Mouse (Mus musculus): ENCODE measurements around the gene Clic1. TPM values are rescaled to one million over a fixed set of nuclear protein-coding genes. Genes with fewer than 3 reads are reported as not detected.

The Clic1 gene
- polyA plus RNA-seq (2014; fragmentation: Nextera tagmentation; extraction: Ambion mirVana), result 82.8 and 89.7 TPM in 2 replicates

DNA sequence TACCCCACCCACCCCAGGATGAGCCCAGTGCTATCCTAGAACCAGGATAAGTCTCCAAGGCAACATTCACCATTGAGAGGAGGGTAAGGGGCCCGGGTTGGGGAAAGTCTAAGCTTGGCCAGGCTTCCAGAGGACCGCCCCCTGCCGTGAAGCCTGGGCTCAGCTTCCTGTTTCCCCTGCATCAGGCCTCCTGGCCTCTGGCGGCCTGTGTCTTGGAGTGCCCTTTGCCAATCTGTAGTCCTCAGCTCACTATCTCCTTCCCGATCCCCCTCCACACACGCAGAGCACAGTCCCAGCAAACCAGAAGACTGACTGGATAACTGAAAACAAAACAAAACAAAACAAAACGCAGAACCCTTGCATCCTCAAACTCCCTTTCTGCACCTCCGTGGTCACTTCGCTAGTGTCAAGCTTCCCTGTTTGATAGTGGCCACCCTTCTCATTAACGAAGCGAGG is at the start of gene Clic1:
Gene Clic1 (plus strand): TSS at position 406 of the 456 bp plus-strand sequence.
- H3K27ac ChIP-seq (ENCODE audit: low read depth, low read length), result peak within 1 kb of the TSS; percentile 93
- peak within 1 kb of the TSS; percentile 67 for H3K4me3 ChIP-seq (ENCODE audit: low read depth, low read length)
- H3K4me1 ChIP-seq (ENCODE audit: control insufficient read depth, insufficient read depth, low read length), result peaks cover 22% of the 10 kb centered on the region
- WGBS, result 2% methylated on average over 11 of the region's 11 CpGs
- no peaks in the 10 kb centered on the region for H3K9me3 ChIP-seq (ENCODE audit: control insufficient read depth, low read length)
- peak within 1 kb of the TSS; percentile 88 for H3K4me2 ChIP-seq (ENCODE audit: low read depth)
- H3K9ac ChIP-seq (ENCODE audit: low read length), result peak within 1 kb of the TSS; percentile 82
- H3K27me3 ChIP-seq (ENCODE audit: control insufficient read depth, insufficient read depth, low read length), result no peaks in the 10 kb centered on the region
- peaks cover 12% of the 10 kb centered on the region for H3K36me3 ChIP-seq (ENCODE audit: control insufficient read depth, insufficient read depth, low read length)
- DNase-seq (ENCODE audit: low spot score) (peak; percentile 86), ATAC-seq (ENCODE audit: insufficient read depth, low FRiP score, low TSS enrichment) (no peak)

GRCm38 (mm10) chr17:35000717-35001451 is 48.9 kb upstream of the Clic1 start, which contains the start of gene Vars:
TSS of gene Vars (plus strand) at chr17:35000987.
- peak; percentile 95 for DNase-seq (ENCODE audit: low spot score)
- ATAC-seq (ENCODE audit: insufficient read depth, low FRiP score, low TSS enrichment), result peak; percentile 87
- H3K9ac ChIP-seq (ENCODE audit: low read length), result peak within 1 kb of the TSS; percentile 77
- H3K27me3 ChIP-seq (ENCODE audit: control insufficient read depth, insufficient read depth, low read length), result no peaks in the 10 kb centered on the region
- H3K4me3 ChIP-seq (ENCODE audit: low read depth, low read length), result peak within 1 kb of the TSS; percentile 76
- H3K36me3 ChIP-seq (ENCODE audit: control insufficient read depth, insufficient read depth, low read length), result peaks cover 11% of the 10 kb centered on the region
- peak within 1 kb of the TSS; percentile 92 for H3K27ac ChIP-seq (ENCODE audit: low read depth, low read length)
- H3K4me1 ChIP-seq (ENCODE audit: control insufficient read depth, insufficient read depth, low read length), result peaks cover 11% of the 10 kb centered on the region
- WGBS, result under 1% methylated on average over 79 of the region's 83 CpGs
- H3K9me3 ChIP-seq (ENCODE audit: control insufficient read depth, low read length), result no peaks in the 10 kb centered on the region
- H3K4me2 ChIP-seq (ENCODE audit: low read depth), result peak within 1 kb of the TSS; percentile 96

- no peak; the same call in 1 of the 2 replicates for ATAC-seq (ENCODE audit: insufficient read depth, low FRiP score, low TSS enrichment)
- DNase-seq (ENCODE audit: low spot score), result peak; percentile 35
- Histone ChIP-seq H3K27me3 (ENCODE audit: control insufficient read depth, insufficient read depth, low read length) (no peaks in the 10 kb centered on the region), H3K4me3 (ENCODE audit: low read depth, low read length) (peak overlapping the region; percentile 76), H3K4me2 (ENCODE audit: low read depth) (peak overlapping the region; percentile 96), H3K27ac (ENCODE audit: low read depth, low read length) (peak overlapping the region; percentile 92), H3K4me1 (ENCODE audit: control insufficient read depth, insufficient read depth, low read length) (peaks cover 11% of the 10 kb centered on the region), H3K36me3 (ENCODE audit: control insufficient read depth, insufficient read depth, low read length) (peaks cover 12% of the 10 kb centered on the region), H3K9ac (ENCODE audit: low read length) (peak overlapping the region; percentile 77), H3K9me3 (ENCODE audit: control insufficient read depth, low read length) (no peaks in the 10 kb centered on the region)
- WGBS, result under 1% methylated on average over 35 of the region's 35 CpGs
Observed at GRCm38 (mm10) chr17:35001452-35002152, 48.2 kb upstream of the Clic1 start.

DNA sequence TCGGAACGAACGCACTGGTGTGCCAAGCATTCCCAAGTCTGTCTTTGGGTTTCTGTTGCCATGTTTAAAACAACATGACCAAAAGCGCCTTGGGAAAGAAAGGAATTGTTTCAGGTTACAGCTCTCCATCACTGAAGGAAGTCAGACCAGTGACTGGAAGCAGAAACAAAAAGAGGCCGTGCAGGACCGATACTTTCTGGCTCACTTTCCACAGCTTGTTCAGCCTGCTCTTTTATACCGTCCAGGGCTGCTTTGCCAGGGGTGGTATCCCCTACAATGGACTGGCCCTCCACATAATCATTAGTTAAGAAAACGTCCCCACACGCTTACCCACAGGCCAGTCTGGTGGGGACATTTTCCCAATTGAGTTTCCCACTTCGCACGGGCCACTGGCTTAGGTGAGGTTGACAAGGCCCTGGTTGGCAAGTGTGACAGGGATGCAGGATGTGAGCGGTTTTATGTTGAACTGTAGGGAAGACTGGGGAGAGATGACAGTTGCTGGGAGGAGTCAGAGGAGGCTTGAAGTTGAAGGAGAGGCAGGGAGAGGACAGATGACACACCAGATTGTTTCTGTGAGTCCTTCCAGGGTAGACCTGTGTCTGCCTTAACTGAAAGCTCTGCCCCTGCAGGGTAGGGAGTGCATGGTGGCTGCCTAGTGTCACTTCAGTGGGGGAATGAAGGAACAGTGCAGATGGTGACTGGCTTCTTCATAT is 47.5 kb upstream of the Clic1 start:
- 13% methylated on average over 12 of the region's 12 CpGs for WGBS
- DNase-seq (ENCODE audit: low spot score), result no peak
- Histone ChIP-seq H3K36me3 (ENCODE audit: control insufficient read depth, insufficient read depth, low read length) (peaks cover 15% of the 10 kb centered on the region), H3K4me2 (ENCODE audit: low read depth) (peak overlapping the region; percentile 96), H3K4me1 (ENCODE audit: control insufficient read depth, insufficient read depth, low read length) (peaks cover 11% of the 10 kb centered on the region), H3K27me3 (ENCODE audit: control insufficient read depth, insufficient read depth, low read length) (no peaks in the 10 kb centered on the region), H3K9me3 (ENCODE audit: control insufficient read depth, low read length) (no peaks in the 10 kb centered on the region), H3K9ac (ENCODE audit: low read length) (peak overlapping the region; percentile 77), H3K4me3 (ENCODE audit: low read depth, low read length) (peak overlapping the region; percentile 76), H3K27ac (ENCODE audit: low read depth, low read length) (no peak overlapping the region)
- no peak for ATAC-seq (ENCODE audit: insufficient read depth, low FRiP score, low TSS enrichment)

DNA sequence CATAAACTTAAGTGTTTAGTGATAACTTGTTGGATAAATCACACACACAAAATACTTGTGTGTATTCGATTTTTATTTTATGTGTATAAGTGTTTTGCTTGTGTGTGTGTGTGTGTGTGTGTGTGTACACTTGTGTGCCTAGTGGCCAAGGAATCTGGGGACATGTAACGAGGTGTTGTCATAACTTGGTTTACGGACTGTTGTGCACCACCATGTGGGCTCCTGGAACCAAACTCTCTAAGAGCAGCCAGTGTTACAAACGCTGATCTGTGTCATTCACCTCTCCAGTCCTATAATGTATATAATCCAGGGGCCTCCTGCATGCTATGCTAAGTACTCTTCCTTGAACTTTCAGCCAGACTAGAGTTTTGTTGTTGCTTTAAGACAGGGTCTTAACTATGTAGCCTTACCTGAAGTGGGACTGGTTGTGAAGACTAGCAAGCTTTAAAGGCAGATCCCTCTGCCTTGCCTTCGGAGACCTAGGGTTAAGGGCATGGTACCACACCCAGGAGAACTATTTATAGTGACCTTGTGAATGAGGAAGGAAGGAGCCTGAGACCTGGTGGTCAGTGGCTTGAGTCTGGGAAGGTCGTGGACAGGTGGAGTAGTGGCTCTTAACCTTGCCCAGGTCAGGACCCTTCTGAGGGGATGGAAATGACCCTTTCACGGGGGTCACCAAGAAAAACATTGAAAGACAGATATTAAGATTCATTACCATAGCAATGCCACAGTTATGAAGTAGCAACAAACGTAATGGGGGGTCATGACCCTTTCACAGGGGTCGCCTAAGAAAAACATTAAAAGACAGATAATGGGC is 46.5 kb upstream of the Clic1 start:
- Histone ChIP-seq H3K36me3 (ENCODE audit: control insufficient read depth, insufficient read depth, low read length) (peaks cover 18% of the 10 kb centered on the region), H3K9me3 (ENCODE audit: control insufficient read depth, low read length) (no peaks in the 10 kb centered on the region), H3K4me2 (ENCODE audit: low read depth) (peak overlapping the region; percentile 96), H3K4me3 (ENCODE audit: low read depth, low read length) (peak overlapping the region; percentile 76; the same call in 1 of the 2 replicates), H3K27ac (ENCODE audit: low read depth, low read length) (no peak overlapping the region), H3K4me1 (ENCODE audit: control insufficient read depth, insufficient read depth, low read length) (peaks cover 11% of the 10 kb centered on the region), H3K9ac (ENCODE audit: low read length) (peak overlapping the region; percentile 77; the same call in 1 of the 2 replicates), H3K27me3 (ENCODE audit: control insufficient read depth, insufficient read depth, low read length) (no peaks in the 10 kb centered on the region)
- no peak for ATAC-seq (ENCODE audit: insufficient read depth, low FRiP score, low TSS enrichment)
- DNase-seq (ENCODE audit: low spot score), result no peak
- WGBS, result 69% methylated on average over 9 of the region's 9 CpGs

DNA sequence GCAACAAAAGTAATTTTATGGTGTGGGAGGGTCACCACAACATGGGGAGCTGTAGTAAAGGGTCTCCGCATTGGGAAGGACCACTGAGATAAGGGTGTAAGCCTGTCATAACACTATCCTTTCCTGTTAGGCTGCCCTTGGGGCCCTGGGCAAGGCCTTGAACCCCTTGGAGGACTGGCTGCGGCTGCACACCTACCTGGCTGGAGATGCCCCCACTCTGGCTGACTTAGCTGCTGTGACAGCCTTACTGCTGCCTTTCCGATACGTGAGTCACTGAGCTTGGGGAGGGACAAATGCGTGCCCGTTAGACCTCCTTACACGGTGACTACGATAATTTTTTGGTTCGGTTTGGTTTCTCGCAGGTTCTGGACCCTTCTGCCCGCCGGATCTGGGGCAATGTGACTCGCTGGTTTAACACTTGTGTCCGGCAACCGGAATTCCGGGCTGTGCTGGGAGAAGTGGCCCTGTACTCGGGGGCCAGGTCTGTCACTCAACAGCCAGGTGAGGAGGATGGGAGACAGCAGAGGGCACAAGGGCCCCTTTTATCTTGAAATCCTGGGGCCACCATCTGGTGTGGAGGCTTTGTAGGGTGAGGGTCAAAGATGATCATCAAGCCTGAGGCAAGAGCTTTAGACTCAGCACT is 45.6 kb upstream of the Clic1 start:
- no peak overlapping the region for H3K9ac ChIP-seq (ENCODE audit: low read length)
- 96% methylated on average over 17 of the region's 17 CpGs for WGBS
- H3K4me3 ChIP-seq (ENCODE audit: low read depth, low read length), result no peak overlapping the region
- H3K36me3 ChIP-seq (ENCODE audit: control insufficient read depth, insufficient read depth, low read length), result peaks cover 21% of the 10 kb centered on the region
- no peaks in the 10 kb centered on the region for H3K9me3 ChIP-seq (ENCODE audit: control insufficient read depth, low read length)
- H3K4me2 ChIP-seq (ENCODE audit: low read depth), result no peak overlapping the region
- H3K4me1 ChIP-seq (ENCODE audit: control insufficient read depth, insufficient read depth, low read length), result peaks cover 11% of the 10 kb centered on the region
- H3K27me3 ChIP-seq (ENCODE audit: control insufficient read depth, insufficient read depth, low read length), result no peaks in the 10 kb centered on the region
- ATAC-seq (ENCODE audit: insufficient read depth, low FRiP score, low TSS enrichment) (no peak), DNase-seq (ENCODE audit: low spot score) (no peak)
- no peak overlapping the region for H3K27ac ChIP-seq (ENCODE audit: low read depth, low read length)

DNA sequence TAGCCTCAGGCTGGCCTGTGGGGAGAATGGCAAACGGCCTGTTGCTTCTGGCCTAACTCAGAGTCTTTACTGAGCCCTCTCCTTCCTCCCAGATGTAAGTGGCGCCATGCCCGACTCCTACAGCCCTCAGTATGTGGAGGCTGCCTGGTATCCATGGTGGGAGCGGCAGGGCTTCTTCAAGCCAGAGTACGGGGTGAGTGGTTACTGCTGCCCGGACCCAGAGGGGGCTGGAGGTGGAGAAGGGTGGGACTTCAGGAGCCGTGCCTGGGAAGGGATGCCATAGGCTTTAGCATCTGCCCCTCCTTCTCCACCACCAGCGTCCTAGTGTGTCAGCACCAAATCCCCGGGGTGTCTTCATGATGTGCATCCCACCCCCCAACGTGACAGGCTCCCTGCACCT is 44.6 kb upstream of the Clic1 start:
- Histone ChIP-seq H3K4me1 (ENCODE audit: control insufficient read depth, insufficient read depth, low read length) (peaks cover 11% of the 10 kb centered on the region), H3K27me3 (ENCODE audit: control insufficient read depth, insufficient read depth, low read length) (no peaks in the 10 kb centered on the region), H3K9me3 (ENCODE audit: control insufficient read depth, low read length) (no peaks in the 10 kb centered on the region), H3K27ac (ENCODE audit: low read depth, low read length) (no peak overlapping the region), H3K36me3 (ENCODE audit: control insufficient read depth, insufficient read depth, low read length) (peaks cover 21% of the 10 kb centered on the region), H3K9ac (ENCODE audit: low read length) (no peak overlapping the region), H3K4me2 (ENCODE audit: low read depth) (no peak overlapping the region), H3K4me3 (ENCODE audit: low read depth, low read length) (0 out of 2 replicates have a peak overlapping the region, but pooled peaks have one; percentile 0)
- WGBS, result 93% methylated on average over 10 of the region's 10 CpGs
- ATAC-seq (ENCODE audit: insufficient read depth, low FRiP score, low TSS enrichment) (no peak), DNase-seq (ENCODE audit: low spot score) (no peak)

Data from neural tube, embryonic 11.5 days (tissue).